Mouse (Mus musculus) embryonic stem cell, embryonic (primary cell): Measurements from ENCODE around the gene Itpkb.

Experiments
- CTCF ChIA-PET, 4 experiments: fragments of 300-600 bp in 2 of 4; fragments of 350-600 bp in 2 of 4; sonication (Branson Sonifier 250); formaldehyde crosslinking; loops; one replicate each; lab custom pipeline; 2022; ENCODE audit warnings: inconsistent platforms in 2 of 4; lab: Charles Lee
- POLR2A ChIA-PET, 4 experiments: fragments of 300-600 bp in 2 of 4; fragments of 350-600 bp in 2 of 4; sonication (Branson Sonifier 250); formaldehyde crosslinking; loops; one replicate each; lab custom pipeline; 2022; ENCODE audit warnings: antibody characterized with exemption in 4 of 4, inconsistent platforms in 1 of 4; lab: Charles Lee

Gene Itpkb

GRCm38 (mm10) chr1:180352258-180352657, 22.0 kb downstream of the Itpkb start:
- ChIA-PET POLR2A (interaction anchor here in 2 of 4 experiments (0.6 to 0.7 kb wide), 2 partner anchors 10 to 32 kb away, joined by 3 to 4 read pairs; no protein-coding TSS in a partner anchor), CTCF (interaction anchor here in 1 of 4 experiments (1.2 kb wide), 1 partner anchor 36 kb away, joined by 3 read pairs; no protein-coding TSS in a partner anchor)

DNA sequence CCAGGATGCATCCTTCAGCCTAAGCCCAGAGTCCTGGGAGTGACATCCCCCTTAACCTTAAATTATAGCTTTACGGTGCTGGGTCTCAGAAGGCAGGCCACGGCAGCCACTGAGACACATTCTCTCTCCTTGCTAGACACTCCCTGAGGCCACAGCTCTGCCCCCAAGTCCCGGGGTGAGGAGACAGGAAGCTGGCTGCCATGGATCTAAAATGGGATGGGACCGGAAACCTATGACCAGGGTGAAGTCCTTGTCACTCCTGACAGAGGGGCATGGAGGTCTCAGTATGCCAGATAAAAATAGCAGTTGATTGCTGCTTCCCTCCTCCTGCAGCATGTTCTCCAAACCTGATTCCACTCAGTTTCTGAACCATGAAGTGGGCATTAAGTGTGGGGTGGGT, 23.8 kb downstream of the Itpkb start:
- ChIA-PET POLR2A (interaction anchor here in 2 of 4 experiments (1.4 to 1.8 kb wide), 4 partner anchors 22 to 85 kb away, joined by 3 to 4 read pairs (median 3); no protein-coding TSS in a partner anchor), CTCF (interaction anchor here in 1 of 4 experiments (1.6 kb wide), 1 partner anchor 53 kb away, joined by 3 read pairs; no protein-coding TSS in a partner anchor)

GRCm38 (mm10) chr1:180354976-180355730, 24.9 kb downstream of the Itpkb start:
- CTCF ChIA-PET: interaction anchor here in 3 of 4 experiments (0.5 to 1.9 kb wide), 4 partner anchors 26 to 449 kb away, joined by 3 to 6 read pairs (median 5); no protein-coding TSS in a partner anchor
- POLR2A ChIA-PET: interaction anchor here in 1 of 4 experiments (1.8 kb wide), 1 partner anchor 23 kb away, joined by 3 read pairs; no protein-coding TSS in a partner anchor

DNA sequence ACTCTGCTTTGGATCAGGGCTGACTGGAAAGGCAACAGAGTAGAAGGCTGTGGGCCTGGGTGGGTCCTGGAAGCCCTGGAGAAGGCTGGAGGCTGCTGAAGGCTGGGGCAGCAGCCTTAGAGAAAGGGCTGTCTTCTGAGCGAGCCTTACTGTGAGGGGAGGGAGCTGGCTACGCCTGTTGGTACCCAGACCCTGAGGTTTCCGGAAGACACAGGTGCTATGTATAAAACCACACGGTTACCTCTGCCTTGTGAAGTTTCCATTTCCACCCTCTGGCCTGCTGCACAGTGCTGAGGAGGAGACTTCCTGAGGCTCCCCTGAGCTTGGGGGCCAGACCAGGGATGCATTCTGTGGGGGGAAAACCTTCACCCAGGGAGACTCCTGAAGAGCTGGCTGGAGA, 25.9 kb downstream of the Itpkb start:
- CTCF ChIA-PET: interaction anchor here in 3 of 4 experiments (0.6 to 1.9 kb wide), 6 partner anchors 20 to 88 kb away, joined by 3 to 5 read pairs (median 3); no protein-coding TSS in a partner anchor
- POLR2A ChIA-PET: interaction anchor here in 3 of 4 experiments (0.6 to 1.1 kb wide), 6 partner anchors 10 to 670 kb away, joined by 3 to 5 read pairs (median 3); no protein-coding TSS in a partner anchor

DNA sequence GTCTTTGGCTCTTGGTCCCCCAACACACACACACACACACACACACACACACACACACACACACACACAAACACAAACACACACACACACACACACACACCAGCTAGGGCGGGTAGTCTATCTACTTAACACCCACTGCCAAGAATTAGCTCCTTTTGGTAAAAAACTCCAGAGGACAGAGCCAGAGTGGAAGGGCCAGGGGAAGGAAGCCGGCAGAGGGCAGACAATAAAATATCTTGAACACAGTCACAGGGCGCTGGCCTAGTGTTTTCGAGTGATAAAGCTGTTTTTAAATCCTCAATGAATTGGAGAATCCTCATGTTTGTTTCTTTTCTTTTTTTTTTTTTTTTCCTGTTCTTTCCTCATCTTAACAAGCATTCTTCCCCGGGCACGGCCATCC, 26.6 kb downstream of the Itpkb start:
- CTCF ChIA-PET: interaction anchor here in 3 of 4 experiments (0.6 to 1.0 kb wide), 6 partner anchors 21 to 89 kb away, joined by 3 to 8 read pairs (median 3); no protein-coding TSS in a partner anchor
- POLR2A ChIA-PET: interaction anchor here in 3 of 4 experiments (0.6 to 1.1 kb wide), 7 partner anchors 9 to 1873 kb away, joined by 3 to 5 read pairs (median 4); no protein-coding TSS in a partner anchor

- CTCF ChIA-PET: no interaction called here
- POLR2A ChIA-PET: interaction anchor here in 2 of 4 experiments (0.7 to 1.6 kb wide), 2 partner anchors 33 to 68 kb away, joined by 4 to 5 read pairs; no protein-coding TSS in a partner anchor
These were observed 27.6 kb downstream of the Itpkb start for GRCm38 (mm10) chr1:180357893-180358331.

GRCm38 (mm10) chr1:180358466-180358865, 28.2 kb downstream of the Itpkb start:
- POLR2A ChIA-PET: interaction anchor here in 1 of 4 experiments (1.6 kb wide), 1 partner anchor 32 kb away, joined by 5 read pairs; no protein-coding TSS in a partner anchor
- CTCF ChIA-PET: interaction anchor here in 1 of 4 experiments (1.8 kb wide), 1 partner anchor 29 kb away, joined by 3 read pairs; no protein-coding TSS in a partner anchor

DNA sequence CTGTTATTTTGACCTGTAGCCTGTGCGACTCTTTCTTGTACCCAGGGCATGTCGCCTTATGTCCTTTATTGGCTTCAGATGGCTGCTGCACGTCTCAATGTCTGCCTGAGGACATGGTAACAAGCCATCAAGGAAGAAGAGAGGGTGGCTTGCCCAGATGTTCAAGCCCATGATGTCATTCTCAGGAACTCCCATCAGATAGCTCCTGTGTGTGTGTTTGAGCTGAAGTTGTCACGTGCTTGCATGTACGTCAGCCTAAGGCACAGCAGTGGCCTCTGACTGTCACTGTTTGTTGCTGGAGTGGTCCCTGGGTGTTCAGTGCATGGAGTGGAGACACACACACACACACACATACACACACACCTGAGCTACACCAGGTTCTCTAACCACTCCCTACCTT, 29.0 kb downstream of the Itpkb start:
- ChIA-PET CTCF (interaction anchor here in 2 of 4 experiments (1.0 to 1.8 kb wide), 2 partner anchors 19 to 28 kb away, joined by 3 read pairs; no protein-coding TSS in a partner anchor), POLR2A (interaction anchor here in 1 of 4 experiments (1.0 to 1.6 kb wide), 2 partner anchors 23 to 31 kb away, joined by 3 to 5 read pairs; no protein-coding TSS in a partner anchor)

- CTCF ChIA-PET: no interaction called here
These were observed 31.9 kb downstream of the Itpkb start for GRCm38 (mm10) chr1:180362176-180362575.

GRCm38 (mm10) chr1:180362844-180363243, 32.6 kb downstream of the Itpkb start:
- POLR2A ChIA-PET: no interaction called here
- CTCF ChIA-PET: no interaction called here

More at GRCm38 (mm10) chr1:180362176-180362575, 31.9 kb downstream of the Itpkb start:
- POLR2A ChIA-PET: interaction anchor here in 2 of 4 experiments (0.6 to 1.3 kb wide), 5 partner anchors 15 to 652 kb away, joined by 3 to 4 read pairs (median 3); partner anchors contain the start of genes Itpkb (in 1 of the 2) and Lin9 (in 1 of the 2)

DNA sequence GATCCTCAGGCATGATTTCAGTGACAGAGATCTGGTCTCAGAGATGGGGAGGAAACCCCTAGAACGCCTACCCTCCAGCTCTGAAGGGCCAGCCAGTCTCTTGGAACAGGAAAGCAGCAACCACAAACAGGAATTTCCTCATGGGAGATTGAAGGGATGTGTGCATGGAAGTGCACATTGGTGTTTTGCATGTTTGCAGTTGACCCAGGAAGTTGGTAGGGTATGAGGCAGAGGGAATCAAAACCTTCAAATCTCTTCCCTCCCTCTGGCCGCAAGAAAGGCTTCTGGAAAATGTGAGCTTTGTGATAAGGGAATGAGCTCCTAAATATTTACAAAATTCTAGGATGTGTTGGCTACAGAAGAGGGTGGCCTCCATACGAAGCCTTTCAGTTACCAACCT, 33.0 kb downstream of the Itpkb start:
- ChIA-PET CTCF (no interaction called here), POLR2A (interaction anchor here in 1 of 4 experiments (0.6 kb wide), 1 partner anchor 663 kb away, joined by 4 read pairs; no protein-coding TSS in a partner anchor)

DNA sequence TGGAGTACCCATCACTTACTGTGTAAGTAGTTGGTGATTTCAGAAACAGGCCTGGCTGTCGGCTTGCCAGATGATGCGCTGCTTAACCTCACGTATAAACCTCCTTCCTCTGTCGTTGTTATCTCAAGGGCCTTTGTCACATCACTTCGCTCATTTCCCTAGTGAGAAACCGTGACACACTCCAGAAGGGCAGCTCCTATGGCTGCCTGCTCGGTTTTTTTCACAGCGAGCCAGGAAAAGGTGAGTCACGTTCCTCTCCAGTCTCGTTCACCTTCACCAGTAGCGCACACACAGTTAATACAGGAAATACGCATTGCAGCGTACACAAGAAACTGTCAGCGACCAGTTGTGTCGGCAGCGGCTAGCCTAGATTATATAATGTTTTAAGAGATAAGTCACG, 33.7 kb downstream of the Itpkb start:
- POLR2A ChIA-PET: interaction anchor here in 1 of 4 experiments (0.6 kb wide), 1 partner anchor 663 kb away, joined by 4 read pairs; no protein-coding TSS in a partner anchor
- CTCF ChIA-PET: no interaction called here

- POLR2A ChIA-PET: interaction anchor here in 2 of 4 experiments (0.7 to 0.8 kb wide), 2 partner anchors 18 to 20 kb away, joined by 3 read pairs; no protein-coding TSS in a partner anchor
- CTCF ChIA-PET: no interaction called here
These were observed 34.4 kb downstream of the Itpkb start for GRCm38 (mm10) chr1:180364720-180365119.

GRCm38 (mm10) chr1:180365180-180365810, 35.0 kb downstream of the Itpkb start:
- CTCF ChIA-PET: interaction anchor here in 1 of 4 experiments (0.7 to 1.4 kb wide), 3 partner anchors 22 to 49 kb away, joined by 3 to 6 read pairs (median 4); no protein-coding TSS in a partner anchor
- POLR2A ChIA-PET: interaction anchor here (0.7 to 1.5 kb wide), 26 partner anchors 9 to 124 kb away, joined by 3 to 16 read pairs (median 3); no protein-coding TSS in a partner anchor

DNA sequence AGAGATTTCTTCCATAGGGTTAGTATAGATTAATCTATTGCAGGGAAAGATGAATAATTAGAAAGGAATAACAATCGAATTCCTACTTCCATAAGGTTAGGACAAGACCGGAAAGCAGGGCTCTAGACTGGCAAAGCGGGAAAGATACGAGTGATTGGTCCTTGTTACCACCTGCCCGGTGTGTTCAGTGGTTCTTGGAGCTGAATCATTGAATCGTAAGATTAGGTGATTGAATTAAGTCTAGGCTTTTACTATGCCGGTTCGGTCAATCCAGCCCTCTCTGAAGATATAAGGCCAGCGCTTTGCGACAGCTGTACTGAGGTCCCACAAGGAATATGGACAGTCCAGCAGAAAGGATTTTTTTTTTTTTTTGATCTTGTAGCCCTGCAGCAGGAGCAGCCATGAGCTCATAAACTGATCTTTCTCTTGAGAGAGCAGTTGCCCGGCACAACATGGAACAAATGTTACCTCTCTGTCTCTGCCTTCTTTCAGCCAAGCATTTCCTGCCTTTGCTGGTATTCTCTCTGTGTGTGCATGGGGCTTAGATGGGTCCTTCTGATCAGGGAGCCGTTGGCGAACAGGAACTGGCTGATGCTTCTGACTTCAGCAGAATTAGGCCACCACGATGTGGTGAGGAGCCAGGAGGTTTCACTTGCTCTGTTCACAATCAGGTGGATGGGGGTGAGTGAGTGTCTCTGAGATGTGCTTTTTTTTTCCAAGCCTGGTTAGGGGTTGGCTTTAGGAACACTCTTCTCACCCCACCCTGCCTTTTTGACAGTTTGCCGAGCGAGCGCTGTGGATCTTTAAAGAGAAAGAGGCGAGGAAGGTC, 35.9 kb downstream of the Itpkb start:
- ChIA-PET POLR2A (interaction anchor here in 3 of 4 experiments (0.6 to 1.5 kb wide), 26 partner anchors 9 to 97 kb away, joined by 3 to 16 read pairs (median 4); no protein-coding TSS in a partner anchor), CTCF (interaction anchor here in 3 of 4 experiments (0.6 to 1.9 kb wide), 5 partner anchors 21 to 487 kb away, joined by 3 to 6 read pairs (median 3); no protein-coding TSS in a partner anchor)

GRCm38 (mm10) chr1:180367045-180367619, 36.8 kb downstream of the Itpkb start:
- ChIA-PET POLR2A (interaction anchor here in 2 of 4 experiments (0.9 to 1.3 kb wide), 2 partner anchors 21 to 83 kb away, joined by 3 to 6 read pairs; no protein-coding TSS in a partner anchor), CTCF (interaction anchor here in 1 of 4 experiments (1.9 kb wide), 1 partner anchor 20 kb away, joined by 5 read pairs; no protein-coding TSS in a partner anchor)
